Mouse (Mus musculus) C3H10T1/2 (cell line): ENCODE results near the gene Gm4301. TPM values are rescaled to one million over a fixed set of nuclear protein-coding genes. Genes with fewer than 3 reads are reported as not detected.

Source experiments
- polyA plus RNA-seq, 2 experiments: library from polyadenylated mRNA; unstranded; fragments of >200 nt; fragmentation: generic; extraction: Trizol; gene quantifications; one replicate each; pipeline ENCODE4 v1.2.1; 2012; ENCODE audit warnings: missing spikeins in 2 of 2

Gm4301 gene
- polyA plus RNA-seq = not detected

GRCm38 (mm10) chr10:100335376-100335775 lies at the start of gene Gm4301:
TSS of gene Gm4301 (plus strand) at chr10:100335676.

GRCm38 (mm10) chr10:100340536-100340935 lies 5.1 kb downstream of the Gm4301 start, which contains the start of gene Gm4302:
TSS of gene Gm4302 (plus strand) at chr10:100340836.

GRCm38 (mm10) chr10:100345672-100346071 lies 10.2 kb downstream of the Gm4301 start, which contains the start of gene Gm4303:
TSS of gene Gm4303 (plus strand) at chr10:100345972.

GRCm38 (mm10) chr10:100350793-100351192 lies 15.3 kb downstream of the Gm4301 start, which contains the start of gene Gm4305:
TSS of gene Gm4305 (plus strand) at chr10:100351093.

GRCm38 (mm10) chr10:100361038-100361437 lies 25.6 kb downstream of the Gm4301 start, which contains the start of gene Gm4307:
TSS of gene Gm4307 (plus strand) at chr10:100361338.

GRCm38 (mm10) chr10:100382460-100382859 lies 47.0 kb downstream of the Gm4301 start, which contains the start of gene Gm4312:
TSS of gene Gm4312 (minus strand) at chr10:100382560.

Other genes with a start within 250 kb of the Gm4301 start
- not detected for gene Gm4302, start 5.2 kb downstream of the Gm4301 start, polyA plus RNA-seq
- gene Gm4303, start 10.3 kb downstream of the Gm4301 start, polyA plus RNA-seq = not detected
- gene Gm4305, start 15.4 kb downstream of the Gm4301 start, polyA plus RNA-seq = not detected
- gene Gm4307, start 25.7 kb downstream of the Gm4301 start, polyA plus RNA-seq = not detected
- not detected for gene Gm4312, start 46.9 kb downstream of the Gm4301 start, polyA plus RNA-seq
- gene Tmtc3, start 151.7 kb downstream of the Gm4301 start, polyA plus RNA-seq = 1 to 10 TPM in 1 of 2 experiments, under 1 TPM in 1; 0.14 to 1.1 TPM
- gene Cep290, start 151.9 kb downstream of the Gm4301 start, polyA plus RNA-seq = under 1 TPM; 0.16 to 0.94 TPM